Mouse (Mus musculus): ENCODE measurements around the gene Cherp. TPM values are rescaled to one million over a fixed set of nuclear protein-coding genes. Genes with fewer than 3 reads are reported as not detected.
A peak's percentile ranks its signal among the peaks of the same experiment; 100 is the strongest.

Cherp gene
- total RNA-seq, 2 experiments from 2014 or later, result 75.6 to 85.4 TPM

DNA sequence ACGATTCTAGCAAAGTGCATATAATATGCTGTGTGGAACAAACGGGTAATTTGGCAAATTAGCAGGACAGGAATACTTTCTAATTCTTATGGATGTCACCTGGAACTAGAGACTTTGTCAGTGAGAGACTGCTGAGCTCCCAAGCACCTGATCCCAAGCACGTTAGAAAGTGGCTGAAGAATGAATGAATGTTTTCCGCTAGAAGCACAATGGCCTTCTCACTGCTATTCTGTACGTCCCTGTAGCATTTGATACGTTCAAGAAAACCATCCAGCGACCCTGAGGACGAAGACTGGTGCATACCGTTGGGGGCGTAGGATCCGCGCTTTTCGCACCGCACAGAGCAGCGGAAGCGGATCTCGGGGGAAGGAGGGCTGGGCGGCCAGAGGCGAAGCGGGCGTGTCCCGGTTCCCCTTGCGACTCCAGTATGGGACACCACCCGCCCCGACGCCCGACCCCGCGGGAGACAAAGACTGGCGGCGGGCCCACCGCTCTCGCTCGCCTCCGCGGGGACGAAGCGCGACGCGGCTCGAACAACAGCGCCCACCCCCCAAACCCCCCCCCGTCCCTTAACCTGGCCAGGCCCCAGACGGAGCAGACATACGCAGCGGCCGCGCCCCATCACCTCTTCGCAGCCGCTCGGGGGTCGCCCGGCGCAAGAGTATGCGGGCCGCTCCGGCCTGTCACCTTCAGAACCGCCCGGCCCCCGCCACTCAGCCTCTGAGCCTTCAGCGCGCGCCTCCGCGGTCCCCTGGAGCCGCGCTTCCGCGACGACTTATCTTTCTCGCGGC lies 54.3 kb downstream of the Cherp start:
- intact Hi-C loops (cut with DNase I), result no loop called here
- DNase-seq, result peak; percentile 55

- intact Hi-C loops (cut with DNase I), result no loop called here
- no peak for DNase-seq
These were observed 57.0 kb downstream of the Cherp start for GRCm38 (mm10) chr8:72418073-72418472.

DNA sequence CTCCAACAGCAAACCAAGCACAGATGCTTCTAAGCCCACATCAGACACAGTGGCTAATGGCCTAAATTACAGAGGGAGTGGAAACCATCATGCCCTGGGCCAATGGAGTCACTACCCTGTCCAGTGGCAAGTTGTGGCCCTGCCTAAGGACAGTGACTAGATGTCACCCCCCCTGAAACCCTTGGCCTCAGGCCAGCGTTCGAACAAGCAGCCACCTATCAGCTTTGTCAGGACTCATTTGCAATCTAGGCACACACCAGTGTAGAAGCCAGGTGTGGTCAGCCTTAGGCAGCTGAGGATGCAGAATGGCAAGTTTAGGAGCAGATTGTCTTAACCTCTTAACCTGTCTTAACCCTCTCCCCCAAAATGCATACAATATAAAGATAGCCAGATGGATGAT lies 59.8 kb downstream of the Cherp start:
- DNase-seq, result no peak
- intact Hi-C loops (cut with DNase I), result no loop called here

GRCm38 (mm10) chr8:72413839-72414238 lies 61.2 kb downstream of the Cherp start:
- DNase-seq, result no peak
- intact Hi-C loops (cut with DNase I), result no loop called here

Small RNA genes lying within 50 kb of the gene (microRNA-seq; reads per million reads assigned to microRNA genes)
- gene Mir7068, result 6.0 reads per million, percentile 15 among the genes with 10 or more reads in this experiment

Other genes starting within 250 kb of the Cherp start
- gene Ap1m1, start 235.2 kb downstream of the Cherp start, total RNA-seq (2021), result 100 to 1,000 TPM; 155 to 161 TPM
- 10 to 100 TPM; 18.5 to 19.4 TPM for gene Gm10282, start 170.0 kb downstream of the Cherp start, total RNA-seq (2021)
- 10 to 100 TPM; 13.1 to 15.1 TPM for gene Klf2, start 156.2 kb downstream of the Cherp start, total RNA-seq (2021)
- 10 to 100 TPM; 83.1 to 87.6 TPM for gene Eps15l1, start 53.8 kb downstream of the Cherp start, total RNA-seq (2021)
- 1 to 10 TPM in 1 of 2 experiments, under 1 TPM in 1; 0.74 to 1.1 TPM for gene Calr3, start 31.4 kb downstream of the Cherp start, total RNA-seq (2021)
- 10 to 100 TPM; 14.1 to 15.5 TPM for gene 1700030K09Rik, start 31.3 kb downstream of the Cherp start, total RNA-seq (2021)
- gene Slc35e1, start 17.4 kb upstream of the Cherp start, total RNA-seq (2021), result 10 to 100 TPM; 35.2 to 39.2 TPM
- 10 to 100 TPM; 13.3 to 13.8 TPM for gene Med26, start 73.0 kb upstream of the Cherp start, total RNA-seq (2021)
- 100 to 1,000 TPM; 131 to 140 TPM for gene Smim7, start 95.9 kb upstream of the Cherp start, total RNA-seq (2021)
- gene Tmem38a, start 96.8 kb upstream of the Cherp start, total RNA-seq (2021), result 10 to 100 TPM; 32.4 to 33.4 TPM
- 10 to 100 TPM; 21.6 to 23.4 TPM for gene Nwd1, start 171.5 kb upstream of the Cherp start, total RNA-seq (2021)
- gene Sin3b, start 248.1 kb upstream of the Cherp start, total RNA-seq (2021), result 100 to 1,000 TPM; 207 to 223 TPM

Data from left cerebral cortex, postnatal 4 days (tissue).